Mouse (Mus musculus) heart, adult 2 months (tissue): ENCODE measurements at regions not wholly inside any gene's neighbourhood (a gene's known extent, or its start where the extent isn't known, plus 50 kb on each side); places are given as distances from the start of the nearest gene placed in this dataset.

Experiments
- DNase-seq, 2 experiments: peaks; one replicate each; pipeline ENCODE4 v3.0.0; 2021
- H3K27ac ChIP-seq: fragments of 200-600 bp; 2 replicates; pipeline ENCODE4 v1.8.1; 2022
- H3K27me3 ChIP-seq: fragments of 200-500 bp; 2 replicates; pipeline ENCODE4 v1.6.1; 2012; ENCODE audit warnings: mild to moderate bottlenecking, low read length, inconsistent platforms, mixed read lengths; ENCODE audit not compliant: control insufficient read depth, insufficient read depth
- H3K36me3 ChIP-seq: fragments of 200-500 bp; 2 replicates; pipeline ENCODE4 v1.6.1; 2012; ENCODE audit warnings: low read length, inconsistent platforms; ENCODE audit not compliant: control insufficient read depth, insufficient read depth
- H3K4me1 ChIP-seq: fragments of 200-500 bp; 2 replicates; pipeline ENCODE4 v1.6.1; 2011; ENCODE audit warnings: low read length; ENCODE audit not compliant: control insufficient read depth, insufficient read depth
- H3K4me3 ChIP-seq: fragments of 200-600 bp; 2 replicates; pipeline ENCODE4 v1.8.1; 2022
- H3K79me2 ChIP-seq: fragments of 200-500 bp; replicated peaks from 2 replicates; pipeline ENCODE4 v1.6.1; 2012; ENCODE audit warnings: mild to moderate bottlenecking, inconsistent platforms, low read length, moderate library complexity, mixed read lengths; ENCODE audit not compliant: control insufficient read depth, insufficient read depth
- H3K9ac ChIP-seq: fragments of 200-500 bp; 2 replicates; pipeline ENCODE4 v1.6.1; 2012; ENCODE audit warnings: low read depth, mild to moderate bottlenecking, control low read depth, inconsistent platforms, low read length, mixed read lengths
- CTCF ChIP-seq: fragments of 200-600 bp; IDR thresholded peaks from 2 replicates; pipeline ENCODE4 v1.8.1; 2022; ENCODE audit warnings: antibody characterized with exemption, mild to moderate bottlenecking, moderate library complexity
- EP300 ChIP-seq: fragments of 200-500 bp; IDR thresholded peaks from 2 replicates; pipeline ENCODE4 v1.6.1; 2011; ENCODE audit warnings: low read depth, low read length, control low read depth; ENCODE audit not compliant: insufficient read depth
- POLR2A ChIP-seq: fragments of 200-500 bp; IDR thresholded peaks from 2 replicates; pipeline ENCODE4 v1.6.1; 2011; ENCODE audit warnings: mild to moderate bottlenecking, low read depth, low read length, control low read depth; ENCODE audit not compliant: insufficient read depth
- WGBS: fragments of 180-500 bp; shearing (Covaris S2); methylation state at CpG from one replicate; pipeline ENCODE4 v1.1.7; 2018; 5-methylcytosine and 5-hydroxymethylcytosine counted together
- intact Hi-C: fragments of 180-260 bp; cut with DNase I; formaldehyde crosslinking; loops from one replicate; pipeline ENCODE4 v1.15.1; 2025

GRCm38 (mm10) chr2:78520258-78521023 is 347.5 kb upstream of the Ube2e3 start:
- intact Hi-C loops: no loop called here
- H3K79me2 ChIP-seq: no peaks in the 10 kb centered on the region
- 78% methylated on average over 4 of the region's 4 CpGs for WGBS

GRCm38 (mm10) chr2:78493115-78493514 is 374.8 kb upstream of the Ube2e3 start:
- Histone ChIP-seq H3K79me2 (no peaks in the 10 kb centered on the region), H3K27me3 (no peaks in the 10 kb centered on the region), H3K36me3 (no peaks in the 10 kb centered on the region), H3K9ac (no peak overlapping the region), H3K4me3 (no peak overlapping the region), H3K4me1 (no peaks in the 10 kb centered on the region), H3K27ac (no peak overlapping the region)
- TF ChIP-seq CTCF (no peak), POLR2A (no peak), EP300 (no peak)
- no peak for DNase-seq
- intact Hi-C loops: no loop called here

More at GRCm38 (mm10) chr2:78520258-78521023, 347.5 kb upstream of the Ube2e3 start:
- no peak overlapping the region for H3K4me3 ChIP-seq
- no peaks in the 10 kb centered on the region for H3K4me1 ChIP-seq
- no peaks in the 10 kb centered on the region for H3K27me3 ChIP-seq
- H3K27ac ChIP-seq: no peak overlapping the region
- H3K9ac ChIP-seq: no peak overlapping the region
- no peak for DNase-seq
- no peaks in the 10 kb centered on the region for H3K36me3 ChIP-seq
- TF ChIP-seq EP300 (no peak), CTCF (no peak), POLR2A (no peak)

- 80% methylated on average over 4 of the region's 4 CpGs for WGBS
Measured at GRCm38 (mm10) chr2:78480036-78480435, 387.9 kb upstream of the Ube2e3 start.

GRCm38 (mm10) chr2:78459444-78459843 is 408.5 kb upstream of the Ube2e3 start:
- WGBS: 89% methylated on average over 4 of the region's 4 CpGs
- intact Hi-C loops: no loop called here

More at GRCm38 (mm10) chr2:78480036-78480435, 387.9 kb upstream of the Ube2e3 start:
- Histone ChIP-seq H3K4me3 (no peak overlapping the region), H3K27me3 (no peaks in the 10 kb centered on the region), H3K9ac (no peak overlapping the region), H3K79me2 (no peaks in the 10 kb centered on the region), H3K36me3 (no peaks in the 10 kb centered on the region), H3K27ac (no peak overlapping the region), H3K4me1 (no peaks in the 10 kb centered on the region)
- intact Hi-C loops: no loop called here
- TF ChIP-seq CTCF: no peak
- DNase-seq: no peak

DNA sequence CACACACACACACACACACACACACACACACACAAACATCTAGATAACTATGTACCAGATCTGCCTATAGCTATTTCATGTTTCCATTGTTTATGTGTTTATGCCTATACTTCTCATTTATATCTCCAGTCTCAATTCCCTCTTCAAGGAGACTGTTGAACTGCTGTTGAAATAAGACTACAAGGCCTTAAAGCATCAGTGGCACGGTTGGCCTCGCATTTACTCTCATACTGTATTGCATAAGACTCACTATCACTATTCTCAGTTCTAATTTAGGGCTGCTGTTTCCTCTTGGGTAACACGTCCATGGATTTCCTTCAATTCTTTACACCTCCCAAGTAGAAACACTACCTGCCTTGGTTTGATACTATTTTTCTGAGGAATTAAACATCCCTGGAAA is 414.5 kb upstream of the Ube2e3 start:
- no peak for DNase-seq
- no peaks in the 10 kb centered on the region for H3K36me3 ChIP-seq
- intact Hi-C loops: no loop called here
- no peak overlapping the region for H3K4me3 ChIP-seq
- no peak for TF ChIP-seq POLR2A
- TF ChIP-seq CTCF: no peak
- no peak for TF ChIP-seq EP300
- H3K4me1 ChIP-seq: no peaks in the 10 kb centered on the region
- no peaks in the 10 kb centered on the region for H3K27me3 ChIP-seq
- WGBS: 59% methylated on average over 3 of the region's 3 CpGs
- no peak overlapping the region for H3K9ac ChIP-seq
- H3K27ac ChIP-seq: no peak overlapping the region
- H3K79me2 ChIP-seq: no peaks in the 10 kb centered on the region

More at GRCm38 (mm10) chr2:78459444-78459843, 408.5 kb upstream of the Ube2e3 start:
- TF ChIP-seq EP300 (no peak), CTCF (no peak), POLR2A (no peak)
- Histone ChIP-seq H3K36me3 (no peaks in the 10 kb centered on the region), H3K4me1 (no peaks in the 10 kb centered on the region), H3K79me2 (no peaks in the 10 kb centered on the region), H3K27me3 (no peaks in the 10 kb centered on the region), H3K27ac (no peak overlapping the region), H3K9ac (no peak overlapping the region), H3K4me3 (no peak overlapping the region)
- DNase-seq: no peak

DNA sequence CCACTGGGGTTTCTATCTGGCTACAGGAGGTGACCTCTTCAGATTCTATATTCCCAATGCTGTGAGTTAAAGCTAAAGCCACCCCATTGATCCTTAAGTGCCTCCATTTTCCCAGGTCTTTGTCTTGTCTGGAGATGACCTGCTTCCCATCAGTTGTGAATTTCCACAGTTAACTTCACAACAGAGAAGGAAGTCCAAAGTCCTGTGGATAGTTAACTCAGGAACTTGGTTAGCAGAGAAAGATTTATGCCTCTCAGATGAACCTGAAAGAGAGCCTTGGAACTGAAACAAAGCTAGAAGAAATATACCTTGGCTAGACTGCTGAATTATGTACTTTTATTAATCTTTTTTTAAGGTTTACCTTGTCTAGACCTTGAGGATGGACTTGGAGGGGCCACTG is 431.1 kb upstream of the Ube2e3 start:
- intact Hi-C loops: no loop called here

More for the DNA sequence above, 431.1 kb upstream of the Ube2e3 start:
- Histone ChIP-seq H3K4me3 (no peak overlapping the region), H3K79me2 (no peaks in the 10 kb centered on the region), H3K9ac (no peak overlapping the region), H3K36me3 (no peaks in the 10 kb centered on the region), H3K27me3 (no peaks in the 10 kb centered on the region), H3K4me1 (no peaks in the 10 kb centered on the region), H3K27ac (no peak overlapping the region)
- TF ChIP-seq CTCF: no peak
- no peak for TF ChIP-seq EP300
- TF ChIP-seq POLR2A: no peak
- DNase-seq: no peak
